Mouse (Mus musculus) gastrocnemius, adult 8-10 months (tissue): Measurements from ENCODE around the gene Get4. TPM values are rescaled to one million over a fixed set of nuclear protein-coding genes. Genes with fewer than 3 reads are reported as not detected.

Source experiments
- DNase-seq, 2 experiments: peaks; one replicate each; pipeline ENCODE4 v3.0.0; 2022; ENCODE audit warnings: low spot score in 2 of 2
- total RNA-seq, 4 experiments: library from RNA; stranded (reverse); gene quantifications; 2 replicates each; pipeline ENCODE4 v1.2.4; 2022

Get4 gene
- total RNA-seq, 4 experiments from 2014 or later: 32.8 to 36.4 (median 34.1) TPM

GRCm38 (mm10) chr5:139283460-139284180 is 31.5 kb downstream of the Get4 start:
- DNase-seq: no peak

GRCm38 (mm10) chr5:139285383-139286067 is 33.4 kb downstream of the Get4 start:
- no peak for DNase-seq

- DNase-seq: no peak
Measured at GRCm38 (mm10) chr5:139286142-139286941, 34.2 kb downstream of the Get4 start.

- DNase-seq: no peak
Measured at GRCm38 (mm10) chr5:139287099-139287498, 35.0 kb downstream of the Get4 start.

- DNase-seq: no peak
Measured at GRCm38 (mm10) chr5:139287787-139288186, 35.7 kb downstream of the Get4 start.

- DNase-seq: no peak
Measured at GRCm38 (mm10) chr5:139288591-139288990, 36.5 kb downstream of the Get4 start.

- no peak for DNase-seq
Measured at GRCm38 (mm10) chr5:139290467-139291259, 38.5 kb downstream of the Get4 start.

- DNase-seq: no peak
Measured at GRCm38 (mm10) chr5:139291811-139292560, 39.9 kb downstream of the Get4 start.

GRCm38 (mm10) chr5:139294089-139294488 is 42.0 kb downstream of the Get4 start:
- DNase-seq: no peak

- no peak for DNase-seq
Measured at GRCm38 (mm10) chr5:139297092-139297491, 45.0 kb downstream of the Get4 start.

GRCm38 (mm10) chr5:139297745-139298144 is 45.6 kb downstream of the Get4 start:
- DNase-seq: no peak

- DNase-seq: no peak
Measured at GRCm38 (mm10) chr5:139302101-139302500, 50.0 kb downstream of the Get4 start.

GRCm38 (mm10) chr5:139303646-139304061 is 51.5 kb downstream of the Get4 start:
- no peak for DNase-seq

- no peak for DNase-seq
Measured at GRCm38 (mm10) chr5:139309946-139310345, 57.8 kb downstream of the Get4 start.

GRCm38 (mm10) chr5:139310477-139310876 is 58.4 kb downstream of the Get4 start:
- DNase-seq: no peak

GRCm38 (mm10) chr5:139311822-139312221 is 59.7 kb downstream of the Get4 start:
- no peak for DNase-seq

- no peak for DNase-seq
Measured at GRCm38 (mm10) chr5:139313536-139313935, 61.4 kb downstream of the Get4 start.

GRCm38 (mm10) chr5:139314941-139315642 is 63.0 kb downstream of the Get4 start:
- DNase-seq: no peak

GRCm38 (mm10) chr5:139316982-139317675 is 65.0 kb downstream of the Get4 start:
- no peak for DNase-seq
